Mouse (Mus musculus) intestine, embryonic 16.5 days (tissue): ENCODE measurements around the gene Dmap1. TPM values are rescaled to one million over a fixed set of nuclear protein-coding genes. Genes with fewer than 3 reads are reported as not detected.
A peak's percentile ranks its signal among the peaks of the same experiment; 100 is the strongest.

ENCODE experiments used
- ATAC-seq: fragments of 200-750 bp; cut with Nextera tagmentation; 2 replicates; pipeline ENCODE4 v1.8.0; 2017; ENCODE audit warnings: moderate TSS enrichment, moderate library complexity
- H3K27ac ChIP-seq: fragments of 300-500 bp; sonication (generic); 2 replicates; pipeline ENCODE4 v1.5.1; 2014; ENCODE audit warnings: mild to moderate bottlenecking, low read length
- H3K27me3 ChIP-seq: fragments of 300-500 bp; sonication (generic); replicated peaks from 2 replicates; pipeline ENCODE4 v1.6.1; 2014; ENCODE audit warnings: low read length, control low read depth, mixed read lengths; ENCODE audit not compliant: control insufficient read depth, insufficient read depth
- H3K36me3 ChIP-seq: fragments of 300-500 bp; sonication (generic); 2 replicates; pipeline ENCODE4 v1.6.1; 2014; ENCODE audit warnings: low read length, control low read depth; ENCODE audit not compliant: control insufficient read depth, insufficient read depth
- H3K4me1 ChIP-seq: fragments of 300-500 bp; sonication (generic); 2 replicates; pipeline ENCODE4 v1.6.1; 2014; ENCODE audit warnings: low read length, control low read depth, mixed read lengths; ENCODE audit not compliant: control insufficient read depth, insufficient read depth
- H3K4me2 ChIP-seq: fragments of 300-500 bp; sonication (generic); 2 replicates; pipeline ENCODE4 v1.6.1; 2014; ENCODE audit warnings: low read depth, low read length, control low read depth
- H3K4me3 ChIP-seq: fragments of 300-500 bp; sonication (generic); 2 replicates; pipeline ENCODE4 v1.5.1; 2014; ENCODE audit warnings: mild to moderate bottlenecking, low read length
- H3K9ac ChIP-seq: fragments of 300-500 bp; sonication (generic); 2 replicates; pipeline ENCODE4 v1.6.1; 2014; ENCODE audit warnings: low read depth, low read length
- H3K9me3 ChIP-seq: fragments of 300-500 bp; sonication (generic); 2 replicates; pipeline ENCODE4 v1.6.1; 2016; ENCODE audit warnings: low read length, control low read depth; ENCODE audit not compliant: control insufficient read depth
- WGBS: fragments of 180-500 bp; shearing (Covaris S2); extraction: QIAGEN DNeasy Blood & Tissue Kit; methylation state at CpG from one replicate; pipeline ENCODE4 v1.1.7; 2014; 5-methylcytosine and 5-hydroxymethylcytosine counted together
- polyA plus RNA-seq: library from polyadenylated mRNA; unstranded; fragments of >200 nt; fragmentation: Nextera tagmentation; extraction: Ambion mirVana; gene quantifications from 2 replicates; pipeline ENCODE4 v1.2.1, GENCODE M21; 2015

Gene Dmap1
- polyA plus RNA-seq, 1 experiment from 2014 or later: 45.0 TPM

DNA sequence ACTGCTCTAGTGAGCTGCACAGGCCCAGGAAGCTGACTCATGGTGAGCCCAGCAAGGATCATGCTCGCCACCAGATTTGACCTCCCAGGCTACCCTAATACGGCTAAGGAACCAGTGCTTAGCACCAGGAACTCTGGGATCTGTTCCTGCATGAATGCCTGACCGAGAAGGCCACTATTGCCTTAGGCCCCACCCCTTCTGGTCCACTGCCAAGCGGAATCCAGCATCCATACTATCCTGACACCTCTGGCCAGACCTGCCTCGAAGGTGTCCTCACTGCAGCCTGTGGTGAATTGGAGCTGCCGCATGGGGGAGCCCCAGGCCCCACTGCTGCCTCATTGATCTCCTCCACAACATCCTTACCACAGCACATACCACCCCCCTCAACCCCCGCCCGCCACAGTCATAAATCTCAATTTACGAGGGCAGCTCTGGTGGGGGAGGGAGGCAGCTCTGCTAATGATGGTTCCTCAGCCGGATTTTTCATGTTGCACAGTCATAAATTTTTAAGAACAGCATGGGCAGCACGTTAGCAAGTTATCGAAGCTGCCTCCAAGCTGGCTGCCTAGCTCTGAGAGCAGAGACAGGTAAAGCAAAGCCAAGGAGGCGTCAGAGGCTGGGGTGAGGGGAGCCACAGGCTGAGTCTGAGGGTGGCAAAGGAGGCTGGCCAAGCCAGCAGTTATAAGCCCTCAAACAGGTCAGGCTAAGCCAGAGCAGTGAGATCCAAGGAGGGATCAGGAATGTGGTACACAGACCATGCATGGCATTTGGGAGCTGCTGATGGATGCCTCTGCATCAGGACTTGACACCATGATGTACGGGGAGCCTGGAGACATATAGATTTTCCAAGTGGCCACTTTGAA is 23.3 kb downstream of the Dmap1 start:
- H3K27ac ChIP-seq: no peak overlapping the region
- no peaks in the 10 kb centered on the region for H3K9me3 ChIP-seq
- H3K4me2 ChIP-seq: no peak overlapping the region

DNA sequence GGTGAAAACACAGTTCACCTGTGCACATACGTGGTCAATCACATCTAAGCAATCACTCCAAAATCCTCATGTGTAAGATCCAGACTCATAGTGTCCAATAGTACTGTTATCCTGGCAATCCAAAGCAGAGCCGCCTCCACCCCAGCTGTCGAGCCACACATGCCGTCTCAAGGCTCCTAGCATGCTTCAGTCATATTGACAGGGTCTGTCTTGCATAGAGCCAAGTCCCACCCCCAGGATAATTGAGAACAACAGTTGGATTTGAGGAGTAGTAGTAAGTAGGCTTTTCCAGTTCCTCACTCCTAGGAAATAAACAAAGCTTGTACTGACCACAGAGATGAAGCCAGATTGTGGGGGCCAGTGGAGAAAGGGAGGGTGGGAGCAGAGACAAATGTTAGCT is 24.4 kb downstream of the Dmap1 start:
- Histone ChIP-seq H3K27ac (no peak overlapping the region), H3K27me3 (no peaks in the 10 kb centered on the region), H3K9ac (no peak overlapping the region), H3K4me3 (no peak overlapping the region), H3K36me3 (no peaks in the 10 kb centered on the region), H3K4me1 (0 out of 2 replicates have a peak, but pooled peaks cover 10% of the 10 kb centered on the region), H3K4me2 (no peak overlapping the region), H3K9me3 (no peaks in the 10 kb centered on the region)
- no peak for ATAC-seq
- 75% methylated on average over 4 of the region's 4 CpGs for WGBS

More for the DNA sequence above, 23.3 kb downstream of the Dmap1 start:
- Histone ChIP-seq H3K4me3 (no peak overlapping the region), H3K4me1 (0 out of 2 replicates have a peak, but pooled peaks cover 10% of the 10 kb centered on the region), H3K36me3 (no peaks in the 10 kb centered on the region), H3K27me3 (no peaks in the 10 kb centered on the region), H3K9ac (no peak overlapping the region)
- WGBS: 33% methylated on average over 14 of the region's 14 CpGs
- ATAC-seq: peak; percentile 77

DNA sequence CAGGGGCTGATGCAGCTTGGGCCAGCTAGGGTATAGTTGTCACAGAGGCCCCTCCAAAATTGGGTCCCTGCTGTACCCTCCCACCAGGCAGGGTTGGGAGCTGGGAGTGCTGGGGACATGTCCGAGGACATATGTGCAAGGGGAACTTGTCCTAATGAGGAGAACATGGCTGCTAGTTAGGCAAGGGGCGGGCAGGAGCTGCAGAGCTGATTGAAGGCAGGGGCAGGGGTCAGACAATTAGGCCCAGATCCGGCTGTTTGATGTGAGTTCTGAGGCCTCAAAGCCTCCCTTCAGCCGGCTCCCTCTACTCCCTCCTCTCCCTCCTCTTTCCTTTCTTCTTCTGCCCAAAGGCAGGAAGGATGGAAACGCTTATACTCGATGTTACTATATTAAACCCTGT is 25.1 kb downstream of the Dmap1 start:
- Histone ChIP-seq H3K9ac (no peak overlapping the region), H3K36me3 (no peaks in the 10 kb centered on the region), H3K27me3 (no peaks in the 10 kb centered on the region), H3K27ac (no peak overlapping the region), H3K4me3 (no peak overlapping the region), H3K4me1 (0 out of 2 replicates have a peak, but pooled peaks cover 10% of the 10 kb centered on the region), H3K9me3 (no peaks in the 10 kb centered on the region), H3K4me2 (no peak overlapping the region)
- 60% methylated on average over 6 of the region's 6 CpGs for WGBS
- no peak for ATAC-seq

DNA sequence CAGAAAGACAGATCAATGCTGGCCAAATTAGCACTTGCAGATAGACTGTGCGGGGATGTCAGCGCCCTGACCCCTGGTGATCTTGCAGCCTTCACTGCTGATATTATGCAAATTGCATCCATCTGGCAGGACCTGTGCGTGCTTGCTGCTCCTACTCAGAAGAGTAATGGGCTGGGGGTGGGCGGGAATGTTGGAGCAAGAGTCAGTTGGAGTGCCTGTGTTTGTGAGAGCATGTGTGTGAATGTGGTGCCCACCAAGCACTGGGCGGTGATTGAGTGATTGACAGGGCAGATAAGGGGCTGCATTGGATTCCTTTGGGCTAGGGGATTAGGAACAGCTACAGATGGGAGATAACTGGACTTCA is 26.6 kb downstream of the Dmap1 start:
- Histone ChIP-seq H3K4me3 (no peak overlapping the region), H3K9me3 (no peaks in the 10 kb centered on the region), H3K36me3 (no peaks in the 10 kb centered on the region), H3K4me1 (0 out of 2 replicates have a peak, but pooled peaks cover 10% of the 10 kb centered on the region), H3K4me2 (no peak overlapping the region), H3K9ac (no peak overlapping the region), H3K27ac (no peak overlapping the region), H3K27me3 (no peaks in the 10 kb centered on the region)
- WGBS: 66% methylated on average over 5 of the region's 5 CpGs
- no peak for ATAC-seq

DNA sequence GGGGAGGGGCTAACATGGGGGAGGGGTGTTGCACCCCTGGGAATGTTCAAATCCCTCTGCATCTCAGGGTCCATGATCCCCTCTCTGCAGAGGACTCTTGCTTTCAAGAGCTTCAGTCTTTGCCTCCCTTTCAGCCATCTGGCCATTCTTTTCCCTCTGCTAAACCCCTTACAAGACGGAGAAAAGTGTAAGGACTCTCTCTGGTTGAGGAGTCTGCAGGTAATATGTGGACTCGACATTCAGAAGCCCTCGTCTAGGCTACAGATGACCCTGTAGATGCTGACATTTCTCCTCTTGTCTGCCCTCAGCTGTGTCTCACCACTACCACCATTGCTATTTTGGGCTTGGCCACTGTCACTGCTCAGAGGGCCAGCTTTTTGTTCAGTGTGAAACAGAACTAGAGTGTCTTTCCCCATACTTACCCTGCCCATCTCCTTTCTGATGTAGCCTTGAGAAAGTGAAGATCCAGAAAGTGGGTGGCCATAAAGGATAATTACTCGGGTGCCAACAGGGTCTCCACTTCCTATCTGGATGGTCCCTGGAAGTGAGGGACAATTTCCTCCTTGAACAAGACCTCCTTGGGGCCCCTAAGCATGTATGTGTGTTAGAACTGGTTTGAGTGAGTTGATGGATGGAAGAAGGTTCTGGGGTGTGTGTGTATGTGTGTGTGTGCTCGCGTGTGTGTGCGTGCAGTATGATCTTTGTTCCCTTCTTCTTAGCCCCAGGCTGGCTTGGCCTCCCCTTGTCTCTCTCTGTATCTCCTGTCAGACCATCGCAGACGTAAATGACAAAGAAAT is 27.2 kb downstream of the Dmap1 start:
- no peak for ATAC-seq
- 74% methylated on average over 9 of the region's 9 CpGs for WGBS
- H3K4me3 ChIP-seq: no peak overlapping the region

DNA sequence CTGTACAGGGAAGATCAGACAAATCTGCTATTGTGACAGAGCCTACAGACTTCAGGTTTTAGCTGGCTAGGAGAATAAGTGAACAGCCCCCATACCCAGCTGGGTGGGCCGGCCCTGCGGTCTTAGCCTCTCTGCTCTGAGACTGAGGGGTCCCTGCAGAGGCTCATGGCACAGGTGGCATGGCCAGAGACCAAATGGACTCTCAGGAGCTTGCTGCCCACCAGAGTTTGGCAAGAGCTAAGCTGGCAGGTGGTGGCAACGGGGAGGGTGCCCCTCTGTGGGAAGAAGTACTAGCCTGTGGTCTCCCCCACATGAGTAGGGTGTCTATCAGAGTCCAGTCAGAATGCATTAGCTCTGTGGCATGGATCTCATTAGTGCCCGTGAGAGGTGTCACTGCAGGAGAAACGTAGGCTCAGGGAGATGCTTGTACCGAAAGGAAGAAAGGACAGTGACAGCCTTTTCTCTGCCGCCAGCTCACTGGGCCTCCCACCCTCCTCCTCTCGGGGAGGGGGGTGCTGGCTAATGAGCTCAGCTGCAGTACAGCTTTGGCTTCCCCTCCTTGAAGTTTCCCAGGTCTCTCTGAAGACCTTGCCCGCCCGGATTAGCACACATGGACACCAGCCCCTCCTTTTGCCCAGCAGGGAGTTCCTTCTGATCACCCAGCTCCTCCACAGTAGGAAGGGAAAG is 27.9 kb downstream of the Dmap1 start:
- Histone ChIP-seq H3K4me2 (no peak overlapping the region), H3K9ac (no peak overlapping the region), H3K27me3 (no peaks in the 10 kb centered on the region), H3K27ac (no peak overlapping the region), H3K9me3 (no peaks in the 10 kb centered on the region), H3K4me1 (0 out of 2 replicates have a peak, but pooled peaks cover 10% of the 10 kb centered on the region), H3K36me3 (no peaks in the 10 kb centered on the region), H3K4me3 (no peak overlapping the region)
- no peak for ATAC-seq
- WGBS: 46% methylated on average over 10 of the region's 10 CpGs

More for the DNA sequence above, 27.2 kb downstream of the Dmap1 start:
- Histone ChIP-seq H3K9me3 (no peaks in the 10 kb centered on the region), H3K4me1 (0 out of 2 replicates have a peak, but pooled peaks cover 10% of the 10 kb centered on the region), H3K27me3 (no peaks in the 10 kb centered on the region), H3K9ac (no peak overlapping the region), H3K36me3 (no peaks in the 10 kb centered on the region), H3K27ac (no peak overlapping the region), H3K4me2 (no peak overlapping the region)

DNA sequence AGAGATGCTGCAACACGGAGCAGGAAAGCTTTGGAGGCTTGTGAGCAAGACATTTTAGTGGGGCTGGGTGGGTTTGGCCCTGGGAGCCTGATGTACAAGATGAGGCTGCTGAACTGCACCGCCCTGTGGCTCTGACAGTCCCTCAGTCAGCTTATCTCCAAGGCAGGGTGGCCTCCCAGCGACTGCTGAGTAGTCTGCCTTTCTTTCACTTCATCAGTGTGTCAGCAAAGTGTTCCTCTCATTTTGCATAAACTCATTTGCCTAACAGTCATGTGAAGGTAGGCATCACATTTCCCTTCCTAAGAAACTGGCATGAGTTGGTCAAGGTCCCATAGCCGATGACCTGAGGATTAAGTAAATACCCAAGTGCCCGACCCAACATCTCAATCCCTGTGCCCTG is 29.3 kb downstream of the Dmap1 start:
- Histone ChIP-seq H3K4me2 (no peak overlapping the region), H3K9ac (no peak overlapping the region), H3K36me3 (peaks cover 2% of the 10 kb centered on the region; the same call in 1 of the 2 replicates), H3K4me1 (no peaks in the 10 kb centered on the region), H3K4me3 (no peak overlapping the region), H3K27ac (no peak overlapping the region), H3K27me3 (no peaks in the 10 kb centered on the region), H3K9me3 (no peaks in the 10 kb centered on the region)
- no peak for ATAC-seq
- 62% methylated on average over 5 of the region's 5 CpGs for WGBS

DNA sequence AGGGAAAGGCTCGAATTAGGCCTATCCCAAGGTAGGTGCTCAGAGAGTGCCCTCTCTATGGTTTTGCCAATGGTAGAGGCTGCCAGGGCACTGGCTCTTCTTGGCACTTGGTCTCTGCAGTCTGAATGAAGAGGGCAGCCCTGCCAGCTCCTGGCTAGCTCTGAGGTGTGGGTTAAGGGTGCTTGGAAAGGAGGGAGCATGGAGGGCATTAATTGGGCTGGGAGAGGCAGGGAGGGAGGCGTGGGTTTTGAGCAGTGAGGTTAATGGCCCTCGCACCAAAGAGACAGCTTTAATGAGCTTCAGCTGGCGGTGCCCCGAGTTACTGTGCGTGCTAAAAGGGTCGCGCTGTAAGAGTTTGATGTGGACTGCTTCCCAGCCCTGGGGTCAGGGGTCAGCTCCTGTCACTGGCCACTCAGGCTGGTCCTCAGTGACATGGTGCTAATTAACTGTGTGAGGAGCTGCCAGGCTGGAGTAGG is 30.4 kb downstream of the Dmap1 start:
- Histone ChIP-seq H3K4me1 (no peaks in the 10 kb centered on the region), H3K27me3 (no peaks in the 10 kb centered on the region), H3K36me3 (peaks cover 2% of the 10 kb centered on the region; the same call in 1 of the 2 replicates), H3K9me3 (no peaks in the 10 kb centered on the region), H3K4me3 (no peak overlapping the region), H3K4me2 (no peak overlapping the region), H3K9ac (no peak overlapping the region), H3K27ac (no peak overlapping the region)
- ATAC-seq: no peak
- WGBS: 55% methylated on average over 8 of the region's 8 CpGs
